Mouse (Mus musculus): ENCODE measurements around the gene Dse.

- TF ChIP-seq NANOG (IDR thresholded peaks at IDR 0.05; ENCODE audit: borderline replicate concordance, low read length) = no peak
- no peak for TF ChIP-seq CTCF (conservative IDR thresholded peaks at IDR 0.05; ENCODE audit: low read length)
- no peak for TF ChIP-seq POU5F1 (IDR thresholded peaks at IDR 0.05; ENCODE audit: borderline replicate concordance, low read length)
Observed at GRCm38 (mm10) chr10:34218191-34218590, 10.7 kb upstream of the Dse start.
